Mouse (Mus musculus): ENCODE data around the gene Kcnj9. TPM values are rescaled to one million over a fixed set of nuclear protein-coding genes. Genes with fewer than 3 reads are reported as not detected.

Gene Kcnj9
- polyA plus RNA-seq, 1 experiment from 2014 or later, result 5.9 TPM

DNA sequence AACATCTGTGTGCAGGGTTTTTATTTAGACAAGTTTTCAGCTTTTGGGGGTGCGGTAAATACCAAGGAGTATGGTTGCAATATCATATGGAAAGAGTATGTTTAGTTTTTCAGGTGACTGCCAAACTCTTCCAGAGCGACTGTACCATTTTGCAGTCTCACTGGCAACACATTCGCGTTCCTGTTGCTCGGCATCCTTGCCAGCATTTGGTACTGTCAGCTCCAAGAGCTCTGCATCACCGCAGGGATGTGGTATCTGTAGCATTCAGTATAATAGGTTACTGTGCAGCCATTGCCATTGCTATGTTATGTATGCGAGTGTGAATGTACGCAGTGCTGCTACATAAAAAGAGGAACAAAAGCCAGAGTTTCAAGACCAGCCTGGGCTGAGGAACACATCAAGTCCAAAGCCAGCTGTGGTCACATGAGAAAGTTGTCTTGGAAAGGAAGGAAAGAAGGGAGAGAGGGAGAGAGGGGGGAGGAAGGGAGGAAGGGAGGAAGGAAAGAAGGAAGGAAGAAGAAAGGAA lies 2.4 kb upstream of the Kcnj9 start:
- Histone ChIP-seq H3K9ac (no peak overlapping the region), H3K27me3 (replicated peaks) (peaks cover 6% of the 10 kb centered on the region), H3K36me3 (replicated peaks) (no peaks in the 10 kb centered on the region), H3K4me3 (no peak overlapping the region), H3K4me2 (no peak overlapping the region), H3K4me1 (peaks cover 16% of the 10 kb centered on the region), H3K9me3 (no peaks in the 10 kb centered on the region), H3K27ac (no peak overlapping the region)
- WGBS, result 70% methylated on average over 8 of the region's 8 CpGs
- ATAC-seq (replicated peaks), result no peak

DNA sequence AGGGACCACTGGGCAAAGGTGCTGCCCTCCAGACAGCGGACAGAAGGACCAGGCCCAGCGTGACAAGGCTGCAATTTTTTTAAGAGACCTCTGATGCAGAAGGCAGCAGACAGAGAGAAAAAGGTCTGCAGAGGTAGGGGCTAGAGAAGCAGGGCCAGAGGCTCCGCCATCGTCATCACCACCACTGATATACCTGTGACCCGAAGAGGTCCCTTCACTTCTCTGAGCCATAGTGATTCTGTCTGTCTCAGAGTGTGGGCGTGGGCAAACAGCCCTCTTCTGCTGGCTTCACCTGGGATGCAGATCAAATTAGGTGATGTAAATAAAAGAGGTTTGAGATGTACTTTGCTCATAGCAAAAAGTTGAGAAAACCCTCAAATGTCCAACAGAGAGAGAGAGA lies 498 bp upstream of the Kcnj9 start:
- Histone ChIP-seq H3K4me1 (peaks cover 23% of the 10 kb centered on the region), H3K4me3 (no peak overlapping the region), H3K27me3 (replicated peaks) (peaks cover 6% of the 10 kb centered on the region), H3K27ac (peak overlapping the region; percentile 61), H3K4me2 (peak overlapping the region; percentile 69), H3K36me3 (replicated peaks) (no peaks in the 10 kb centered on the region), H3K9me3 (no peaks in the 10 kb centered on the region), H3K9ac (no peak overlapping the region)
- WGBS, result 64% methylated on average over 6 of the region's 6 CpGs
- ATAC-seq (replicated peaks), result peak; percentile 52

GRCm38 (mm10) chr1:172328461-172328860 lies 657 bp downstream of the Kcnj9 start:
- H3K9ac ChIP-seq, result peak overlapping the region; percentile 60; the same call in 1 of the 2 replicates

DNA sequence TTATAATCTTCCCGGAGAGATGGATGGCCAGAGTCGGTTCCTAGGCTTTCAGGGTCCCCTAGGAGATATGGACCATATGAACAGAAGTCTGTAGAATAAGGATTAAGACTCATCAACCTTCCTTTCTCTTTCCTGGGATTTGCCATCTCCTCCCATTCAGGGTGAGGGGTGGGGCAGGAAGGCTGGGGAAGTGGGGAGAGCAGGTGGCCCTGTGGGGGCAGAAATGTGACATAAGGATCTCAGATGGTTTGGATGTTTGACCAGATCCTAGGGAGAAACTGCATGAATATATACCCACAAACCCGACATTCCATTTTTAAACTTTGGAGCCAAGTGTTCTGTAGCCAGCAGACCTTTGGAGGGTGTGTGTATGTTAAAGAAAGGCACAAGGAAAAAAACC lies 1.1 kb downstream of the Kcnj9 start:
- Histone ChIP-seq H3K4me3 (no peak overlapping the region), H3K27ac (no peak overlapping the region), H3K9ac (no peak overlapping the region), H3K9me3 (no peaks in the 10 kb centered on the region), H3K4me2 (0 out of 2 replicates have a peak overlapping the region, but pooled peaks have one; percentile 5), H3K4me1 (peaks cover 23% of the 10 kb centered on the region), H3K27me3 (replicated peaks) (peaks cover 6% of the 10 kb centered on the region), H3K36me3 (replicated peaks) (no peaks in the 10 kb centered on the region)
- WGBS, result 68% methylated on average over 3 of the region's 3 CpGs
- no peak for ATAC-seq (replicated peaks)

More at GRCm38 (mm10) chr1:172328461-172328860, 657 bp downstream of the Kcnj9 start:
- Histone ChIP-seq H3K27me3 (replicated peaks) (peaks cover 6% of the 10 kb centered on the region), H3K4me2 (peak overlapping the region; percentile 69), H3K4me3 (peak overlapping the region; percentile 42), H3K36me3 (replicated peaks) (no peaks in the 10 kb centered on the region), H3K9me3 (no peaks in the 10 kb centered on the region), H3K4me1 (peaks cover 23% of the 10 kb centered on the region), H3K27ac (no peak overlapping the region)
- WGBS, result 85% methylated on average over 7 of the region's 7 CpGs
- ATAC-seq (replicated peaks), result no peak

GRCm38 (mm10) chr1:172327206-172328001 lies 1.7 kb downstream of the Kcnj9 start:
- WGBS, result 91% methylated on average over 16 of the region's 16 CpGs
- Histone ChIP-seq H3K4me2 (0 out of 2 replicates have a peak overlapping the region, but pooled peaks have one; percentile 5), H3K4me1 (peaks cover 27% of the 10 kb centered on the region)

DNA sequence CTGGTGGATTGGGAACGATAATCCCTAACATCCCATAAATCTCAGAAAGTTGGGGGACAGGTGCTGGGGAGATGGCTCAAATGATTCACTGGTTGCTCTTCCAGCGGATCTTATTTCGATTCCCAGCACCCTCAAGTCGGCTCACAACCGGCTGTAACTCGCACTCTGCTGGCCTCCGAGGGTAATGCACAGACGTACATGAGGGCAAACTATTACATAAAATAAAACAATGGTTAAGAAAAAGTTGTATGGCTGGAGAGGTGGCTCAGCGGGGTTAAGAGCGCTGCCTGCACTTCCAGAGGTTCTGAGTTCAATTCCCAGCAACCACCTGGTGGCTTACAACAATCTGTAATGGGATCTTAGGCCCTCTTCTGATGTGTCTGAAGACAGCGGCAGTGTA lies 2.4 kb downstream of the Kcnj9 start:
- Histone ChIP-seq H3K4me3 (peak overlapping the region; percentile 47), H3K27ac (no peak overlapping the region), H3K9ac (0 out of 2 replicates have a peak overlapping the region, but pooled peaks have one; percentile 40), H3K36me3 (replicated peaks) (no peaks in the 10 kb centered on the region), H3K4me2 (peak overlapping the region; percentile 82), H3K27me3 (replicated peaks) (peaks cover 6% of the 10 kb centered on the region), H3K4me1 (peaks cover 27% of the 10 kb centered on the region), H3K9me3 (no peaks in the 10 kb centered on the region)
- ATAC-seq (replicated peaks), result no peak
- 59% methylated on average over 11 of the region's 11 CpGs for WGBS

More at GRCm38 (mm10) chr1:172327206-172328001, 1.7 kb downstream of the Kcnj9 start:
- no peaks in the 10 kb centered on the region for H3K36me3 ChIP-seq (replicated peaks)
- no peak for ATAC-seq (replicated peaks)
- H3K27ac ChIP-seq, result no peak overlapping the region
- H3K9me3 ChIP-seq, result no peaks in the 10 kb centered on the region
- H3K4me3 ChIP-seq, result no peak overlapping the region
- H3K27me3 ChIP-seq (replicated peaks), result peaks cover 6% of the 10 kb centered on the region
- H3K9ac ChIP-seq, result no peak overlapping the region

GRCm38 (mm10) chr1:172325680-172326535 lies 3.2 kb downstream of the Kcnj9 start:
- ATAC-seq (replicated peaks), result peak; percentile 55
- Histone ChIP-seq H3K36me3 (replicated peaks) (no peaks in the 10 kb centered on the region), H3K4me1 (peaks cover 27% of the 10 kb centered on the region), H3K9me3 (no peaks in the 10 kb centered on the region), H3K27me3 (replicated peaks) (peaks cover 6% of the 10 kb centered on the region), H3K27ac (no peak overlapping the region), H3K9ac (peak overlapping the region; percentile 40; the same call in 1 of the 2 replicates), H3K4me2 (peak overlapping the region; percentile 82), H3K4me3 (peak overlapping the region; percentile 47)
- WGBS, result 20% methylated on average over 94 of the region's 94 CpGs

- no peaks in the 10 kb centered on the region for H3K9me3 ChIP-seq
- H3K27ac ChIP-seq, result no peak overlapping the region
- WGBS, result 13% methylated on average over 7 of the region's 7 CpGs
- peaks cover 6% of the 10 kb centered on the region for H3K27me3 ChIP-seq (replicated peaks)
- no peaks in the 10 kb centered on the region for H3K36me3 ChIP-seq (replicated peaks)
- H3K4me3 ChIP-seq, result no peak overlapping the region
- no peak overlapping the region for H3K4me2 ChIP-seq
- H3K9ac ChIP-seq, result peak overlapping the region; percentile 2; the same call in 1 of the 2 replicates
- H3K4me1 ChIP-seq, result peaks cover 28% of the 10 kb centered on the region
- peak; percentile 12; the same call in 1 of the 2 replicates for ATAC-seq (replicated peaks)
Observed at GRCm38 (mm10) chr1:172324725-172325124, 4.4 kb downstream of the Kcnj9 start.

DNA sequence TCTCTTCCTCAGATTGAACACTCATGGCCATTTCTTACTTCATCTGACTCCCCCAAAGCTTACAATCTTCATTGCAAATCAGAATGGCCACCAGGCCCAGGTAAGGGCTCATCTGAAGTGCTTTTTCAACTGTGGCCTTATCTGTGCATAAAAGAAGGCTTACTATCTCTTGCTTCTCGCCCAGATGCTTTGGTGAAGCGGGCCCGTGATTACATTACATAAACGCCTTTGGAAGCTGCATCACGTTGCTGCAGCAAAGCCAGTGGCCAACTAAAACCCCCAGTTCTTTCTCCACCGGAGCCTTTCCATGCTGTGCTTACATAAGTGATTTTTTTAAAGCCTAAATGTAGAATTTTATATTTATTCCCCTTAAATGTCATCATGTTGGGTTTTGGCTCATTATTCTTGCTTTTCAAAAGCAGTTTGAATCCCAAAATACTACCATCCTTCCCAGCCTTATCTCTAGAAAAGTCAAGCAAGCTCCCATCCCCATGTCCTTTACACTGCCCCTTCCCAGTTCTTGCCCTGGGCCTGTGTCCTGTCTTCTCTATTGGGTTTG lies 5.2 kb downstream of the Kcnj9 start:
- Histone ChIP-seq H3K36me3 (replicated peaks) (no peaks in the 10 kb centered on the region), H3K4me3 (no peak overlapping the region), H3K27me3 (replicated peaks) (peaks cover 6% of the 10 kb centered on the region), H3K9me3 (no peaks in the 10 kb centered on the region), H3K4me2 (no peak overlapping the region), H3K4me1 (peaks cover 20% of the 10 kb centered on the region), H3K27ac (no peak overlapping the region), H3K9ac (no peak overlapping the region)
- no peak for ATAC-seq (replicated peaks)
- WGBS, result 55% methylated on average over 6 of the region's 6 CpGs

- ATAC-seq (replicated peaks), result no peak
Observed at GRCm38 (mm10) chr1:172323298-172323697, 5.8 kb downstream of the Kcnj9 start.

DNA sequence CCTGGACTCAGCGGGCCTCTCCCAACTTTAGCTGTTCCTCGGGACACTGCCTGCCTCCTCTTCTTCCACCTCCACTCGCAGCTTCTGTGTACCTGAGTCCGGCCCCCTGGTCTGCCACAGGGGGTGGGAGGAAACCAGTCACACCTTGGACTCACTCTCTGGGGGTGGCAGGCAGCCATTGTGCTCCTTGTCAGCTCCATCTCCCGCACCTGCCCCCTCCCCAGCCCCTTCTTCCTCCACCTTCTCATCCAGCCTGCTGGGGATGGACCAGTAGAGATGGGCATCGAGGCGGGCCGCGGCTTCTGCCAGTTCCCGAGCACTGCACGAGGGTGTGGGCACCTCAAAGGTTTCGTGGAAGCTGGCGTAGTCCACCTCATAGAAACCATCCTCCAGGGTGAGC lies 6.4 kb downstream of the Kcnj9 start:
- Histone ChIP-seq H3K27me3 (replicated peaks) (peaks cover 6% of the 10 kb centered on the region), H3K9ac (no peak overlapping the region), H3K36me3 (replicated peaks) (no peaks in the 10 kb centered on the region), H3K4me3 (no peak overlapping the region), H3K27ac (no peak overlapping the region), H3K4me2 (no peak overlapping the region), H3K9me3 (no peaks in the 10 kb centered on the region), H3K4me1 (peaks cover 14% of the 10 kb centered on the region; the same call in 1 of the 2 replicates)
- ATAC-seq (replicated peaks), result no peak
- 57% methylated on average over 13 of the region's 13 CpGs for WGBS

More at GRCm38 (mm10) chr1:172323298-172323697, 5.8 kb downstream of the Kcnj9 start:
- Histone ChIP-seq H3K36me3 (replicated peaks) (no peaks in the 10 kb centered on the region), H3K4me3 (no peak overlapping the region), H3K4me1 (peaks cover 14% of the 10 kb centered on the region; the same call in 1 of the 2 replicates), H3K9me3 (no peaks in the 10 kb centered on the region), H3K9ac (no peak overlapping the region), H3K27me3 (replicated peaks) (peaks cover 6% of the 10 kb centered on the region), H3K4me2 (no peak overlapping the region), H3K27ac (no peak overlapping the region)
- 15% methylated on average over 5 of the region's 5 CpGs for WGBS

All from midbrain, embryonic 15.5 days (tissue).